Mouse (Mus musculus) limb, embryonic 14.5 days (tissue): ENCODE data around the gene Rprd1b. TPM values are rescaled to one million over a fixed set of nuclear protein-coding genes. Genes with fewer than 3 reads are reported as not detected.

Source experiments
- ATAC-seq: fragments of 200-750 bp; cut with Nextera tagmentation; 2 replicates; pipeline ENCODE4 v1.8.0; 2017; ENCODE audit warnings: low read depth, moderate number of reproducible peaks, moderate TSS enrichment; ENCODE audit not compliant: low FRiP score
- DNase-seq: peaks from one replicate; pipeline ENCODE4 v3.0.0-alpha.2; 2015; ENCODE audit warnings: low spot score
- H3K27ac ChIP-seq: fragments of 300-500 bp; sonication (generic); replicated peaks from 2 replicates; pipeline ENCODE4 v1.5.1; 2014; ENCODE audit warnings: low read depth, mild to moderate bottlenecking, low read length, moderate library complexity, mixed read lengths
- H3K27me3 ChIP-seq: fragments of 300-500 bp; sonication (generic); 2 replicates; pipeline ENCODE4 v1.6.1; 2014; ENCODE audit warnings: low read length, mixed read lengths; ENCODE audit not compliant: control insufficient read depth, insufficient read depth
- H3K36me3 ChIP-seq: fragments of 300-500 bp; sonication (generic); 2 replicates; pipeline ENCODE4 v1.6.1; 2014; ENCODE audit warnings: mild to moderate bottlenecking, low read length, moderate library complexity, mixed read lengths; ENCODE audit not compliant: control insufficient read depth, insufficient read depth
- H3K4me1 ChIP-seq: fragments of 300-500 bp; sonication (generic); 2 replicates; pipeline ENCODE4 v1.6.1; 2014; ENCODE audit warnings: antibody characterized with exemption, low read length, mixed read lengths; ENCODE audit not compliant: control insufficient read depth, insufficient read depth
- H3K4me2 ChIP-seq: fragments of 300-500 bp; sonication (generic); replicated peaks from 2 replicates; pipeline ENCODE4 v1.6.1; 2014; ENCODE audit warnings: low read depth, mild to moderate bottlenecking, low read length, moderate library complexity; ENCODE audit not compliant: severe bottlenecking
- H3K4me3 ChIP-seq: fragments of 300-500 bp; sonication (generic); replicated peaks from 2 replicates; pipeline ENCODE4 v1.5.1; 2014; ENCODE audit warnings: low read length
- H3K9ac ChIP-seq: fragments of 300-500 bp; sonication (generic); 2 replicates; pipeline ENCODE4 v1.6.1; 2014; ENCODE audit warnings: mild to moderate bottlenecking, low read depth, low read length, moderate library complexity; ENCODE audit not compliant: severe bottlenecking
- H3K9me3 ChIP-seq: fragments of 300-500 bp; sonication (generic); 2 replicates; pipeline ENCODE4 v1.6.1; 2016; ENCODE audit warnings: low read length; ENCODE audit not compliant: control insufficient read depth
- POLR2A ChIP-seq: fragments of 200-500 bp; IDR thresholded peaks from 2 replicates; pipeline ENCODE4 v1.8.0; 2012; ENCODE audit warnings: inconsistent platforms, mild to moderate bottlenecking, moderate library complexity, borderline replicate concordance; ENCODE audit not compliant: insufficient read depth, insufficient read length; ENCODE audit errors: extremely low read depth
- WGBS: fragments of 180-500 bp; shearing (Covaris S2); extraction: QIAGEN DNeasy Blood & Tissue Kit; methylation state at CpG from one replicate; pipeline ENCODE4 v1.1.7; 2014; 5-methylcytosine and 5-hydroxymethylcytosine counted together
- polyA plus RNA-seq, 2 experiments: library from polyadenylated mRNA; depleted of rRNA in 1 of 2; stranded (reverse) in 1 of 2; unstranded in 1 of 2; fragments of >200 nt; fragmentation: Nextera tagmentation in 1 of 2; extraction: Ambion mirVana in 1 of 2; gene quantifications; 2 replicates each; pipeline versions ENCODE4 v1.2.1 to v1.2.3; 2012 to 2014

The Rprd1b gene
- polyA plus RNA-seq, 2 experiments: 30.6 to 37.1 TPM

- no peak overlapping the region for H3K4me2 ChIP-seq
- no peak for TF ChIP-seq POLR2A
- no peaks in the 10 kb centered on the region for H3K36me3 ChIP-seq
- H3K27ac ChIP-seq: no peak overlapping the region
- WGBS: 89% methylated on average over 13 of the region's 13 CpGs
- H3K4me3 ChIP-seq: no peak overlapping the region
- ATAC-seq: no peak
- H3K9me3 ChIP-seq: no peaks in the 10 kb centered on the region
- no peak overlapping the region for H3K9ac ChIP-seq
- no peaks in the 10 kb centered on the region for H3K27me3 ChIP-seq
- peaks cover 4% of the 10 kb centered on the region for H3K4me1 ChIP-seq
- DNase-seq: no peak
These were observed 103.0 kb downstream of the Rprd1b start for GRCm38 (mm10) chr2:158131197-158131835.

- Histone ChIP-seq H3K9me3 (no peaks in the 10 kb centered on the region), H3K4me1 (peaks cover 4% of the 10 kb centered on the region), H3K27me3 (no peaks in the 10 kb centered on the region), H3K9ac (no peak overlapping the region), H3K27ac (no peak overlapping the region), H3K36me3 (no peaks in the 10 kb centered on the region), H3K4me2 (no peak overlapping the region), H3K4me3 (no peak overlapping the region)
- no peak for TF ChIP-seq POLR2A
- DNase-seq: no peak
- ATAC-seq: no peak
- 85% methylated on average over 10 of the region's 10 CpGs for WGBS
These were observed 104.0 kb downstream of the Rprd1b start for GRCm38 (mm10) chr2:158132320-158132719.

- Histone ChIP-seq H3K9ac (no peak overlapping the region), H3K4me2 (no peak overlapping the region), H3K4me1 (peaks cover 4% of the 10 kb centered on the region), H3K4me3 (no peak overlapping the region), H3K27ac (no peak overlapping the region), H3K9me3 (no peaks in the 10 kb centered on the region), H3K27me3 (no peaks in the 10 kb centered on the region), H3K36me3 (no peaks in the 10 kb centered on the region)
- DNase-seq (no peak), ATAC-seq (no peak)
- WGBS: 63% methylated on average over 6 of the region's 6 CpGs
- TF ChIP-seq POLR2A: no peak
These were observed 104.8 kb downstream of the Rprd1b start for GRCm38 (mm10) chr2:158133050-158133449.

- peaks cover 18% of the 10 kb centered on the region for H3K4me1 ChIP-seq
- DNase-seq: no peak
- H3K27ac ChIP-seq: no peak overlapping the region
These were observed 107.9 kb downstream of the Rprd1b start for GRCm38 (mm10) chr2:158136205-158136604.

GRCm38 (mm10) chr2:158137771-158138170 is 109.5 kb downstream of the Rprd1b start:
- no peak overlapping the region for H3K4me2 ChIP-seq
- ATAC-seq: no peak

More at GRCm38 (mm10) chr2:158136205-158136604, 107.9 kb downstream of the Rprd1b start:
- no peak for ATAC-seq
- no peak overlapping the region for H3K4me3 ChIP-seq
- no peaks in the 10 kb centered on the region for H3K9me3 ChIP-seq
- WGBS: 32% methylated on average over 7 of the region's 7 CpGs
- no peak for TF ChIP-seq POLR2A
- no peak overlapping the region for H3K9ac ChIP-seq
- H3K4me2 ChIP-seq: no peak overlapping the region
- no peaks in the 10 kb centered on the region for H3K27me3 ChIP-seq
- no peaks in the 10 kb centered on the region for H3K36me3 ChIP-seq

GRCm38 (mm10) chr2:158138778-158139177 is 110.5 kb downstream of the Rprd1b start:
- Histone ChIP-seq H3K27me3 (no peaks in the 10 kb centered on the region), H3K27ac (no peak overlapping the region), H3K9ac (no peak overlapping the region), H3K4me3 (no peak overlapping the region), H3K4me1 (peaks cover 18% of the 10 kb centered on the region), H3K9me3 (no peaks in the 10 kb centered on the region), H3K4me2 (no peak overlapping the region), H3K36me3 (no peaks in the 10 kb centered on the region)
- no peak for DNase-seq
- 94% methylated on average over 9 of the region's 9 CpGs for WGBS
- ATAC-seq: no peak
- no peak for TF ChIP-seq POLR2A

More at GRCm38 (mm10) chr2:158137771-158138170, 109.5 kb downstream of the Rprd1b start:
- no peak overlapping the region for H3K4me3 ChIP-seq
- H3K9ac ChIP-seq: no peak overlapping the region
- no peaks in the 10 kb centered on the region for H3K27me3 ChIP-seq
- no peaks in the 10 kb centered on the region for H3K9me3 ChIP-seq
- H3K27ac ChIP-seq: no peak overlapping the region
- no peak for TF ChIP-seq POLR2A
- DNase-seq: no peak
- 89% methylated on average over 12 of the region's 12 CpGs for WGBS
- no peaks in the 10 kb centered on the region for H3K36me3 ChIP-seq
- H3K4me1 ChIP-seq: peaks cover 18% of the 10 kb centered on the region
